Mouse (Mus musculus): ENCODE measurements around the gene Bckdha.

DNA sequence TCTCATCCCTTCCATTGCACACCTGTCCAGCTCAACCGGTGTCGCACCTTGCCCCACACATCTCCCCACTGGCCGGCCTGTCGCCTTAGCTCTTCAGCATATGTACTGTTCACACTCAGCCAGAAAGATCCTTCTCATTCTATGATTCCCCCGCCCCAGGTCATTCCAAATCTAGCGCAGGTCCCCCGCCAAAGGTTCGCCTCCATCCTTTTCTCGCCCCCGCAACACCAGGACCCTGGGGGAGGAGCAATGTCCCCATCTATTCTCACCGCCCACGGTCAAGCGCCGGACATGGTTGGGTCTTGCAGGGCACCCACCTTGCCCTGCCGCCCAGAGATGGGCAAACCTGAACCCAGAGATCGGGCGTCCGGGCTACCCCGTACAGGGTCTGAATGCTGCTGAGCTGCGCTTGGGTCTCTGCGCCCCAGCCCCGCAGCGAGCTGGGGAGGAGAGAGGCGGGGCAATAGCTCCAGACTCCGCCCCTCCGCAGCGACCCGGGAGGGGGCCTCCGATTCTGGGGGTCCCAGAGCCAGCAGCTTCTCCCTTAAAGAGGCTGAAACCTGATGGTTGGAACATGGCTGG is 16.0 kb upstream of the Bckdha start, which contains the start of gene Tmem91:
- no peak for TF ChIP-seq CTCF (IDR thresholded peaks at IDR 0.05; ENCODE audit: extremely low read depth, insufficient read depth, low read length)
- no peak for TF ChIP-seq POLR2A (IDR thresholded peaks at IDR 0.05; ENCODE audit: extremely low read depth, insufficient read depth, low read length)

Data from cortical plate, adult 2 months (tissue).